Mouse (Mus musculus) stomach, embryonic 14.5 days (tissue): ENCODE data around the gene 4930518I15Rik. TPM values are rescaled to one million over a fixed set of nuclear protein-coding genes. Genes with fewer than 3 reads are reported as not detected.
"Not testable (repeated sequence)": the region's sequence is repeated elsewhere in the genome, so short reads cannot be mapped to it uniquely, and the experiment has no call there.

Experiments used
- ATAC-seq: fragments of 200-750 bp; cut with Nextera tagmentation; 2 replicates; pipeline ENCODE4 v1.8.0; 2017; ENCODE audit warnings: low read depth, moderate TSS enrichment; ENCODE audit not compliant: insufficient number of reproducible peaks, insufficient read depth, low FRiP score
- H3K27ac ChIP-seq: fragments of 300-500 bp; sonication (generic); 2 replicates; pipeline ENCODE4 v1.5.1; 2014; ENCODE audit warnings: mild to moderate bottlenecking, low read length, moderate library complexity, mixed read lengths
- H3K27me3 ChIP-seq: fragments of 300-500 bp; sonication (generic); 2 replicates; pipeline ENCODE4 v1.6.1; 2014; ENCODE audit warnings: low read length, control low read depth, mixed read lengths; ENCODE audit not compliant: control insufficient read depth, insufficient read depth
- H3K36me3 ChIP-seq: fragments of 300-500 bp; sonication (generic); 2 replicates; pipeline ENCODE4 v1.6.1; 2014; ENCODE audit warnings: mild to moderate bottlenecking, control low read depth, low read length, moderate library complexity, mixed read lengths; ENCODE audit not compliant: control insufficient read depth, insufficient read depth
- H3K4me1 ChIP-seq: fragments of 300-500 bp; sonication (generic); 2 replicates; pipeline ENCODE4 v1.6.1; 2014; ENCODE audit warnings: low read length, control low read depth, mixed read lengths; ENCODE audit not compliant: control insufficient read depth, insufficient read depth
- H3K4me2 ChIP-seq: fragments of 300-500 bp; sonication (generic); replicated peaks from 2 replicates; pipeline ENCODE4 v1.6.1; 2014; ENCODE audit warnings: low read depth, low read length, control low read depth
- H3K4me3 ChIP-seq: fragments of 300-500 bp; sonication (generic); 2 replicates; pipeline ENCODE4 v1.5.1; 2014; ENCODE audit warnings: low read depth, low read length, control low read depth
- H3K9ac ChIP-seq: fragments of 300-500 bp; sonication (generic); replicated peaks from 2 replicates; pipeline ENCODE4 v1.6.1; 2014; ENCODE audit warnings: low read depth, mild to moderate bottlenecking, control low read depth, low read length, moderate library complexity, mixed read lengths
- H3K9me3 ChIP-seq: fragments of 300-500 bp; sonication (generic); 2 replicates; pipeline ENCODE4 v1.6.1; 2016; ENCODE audit warnings: low read depth, low read length, control low read depth; ENCODE audit not compliant: control insufficient read depth
- WGBS: fragments of 180-500 bp; shearing (Covaris S2); extraction: QIAGEN DNeasy Blood & Tissue Kit; methylation state at CpG from one replicate; pipeline ENCODE4 v1.1.7; 2014; 5-methylcytosine and 5-hydroxymethylcytosine counted together
- polyA plus RNA-seq: library from polyadenylated mRNA; unstranded; fragments of >200 nt; fragmentation: Nextera tagmentation; extraction: Ambion mirVana; gene quantifications from 2 replicates; pipeline ENCODE4 v1.2.1, GENCODE M21; 2014

The 4930518I15Rik gene
- polyA plus RNA-seq, 1 experiment from 2014 or later = 9.1 TPM

GRCm38 (mm10) chr2:156834336-156834735 is 23.4 kb downstream of the 4930518I15Rik start:
- H3K27me3 ChIP-seq = no peaks in the 10 kb centered on the region
- H3K9me3 ChIP-seq = peaks cover 13% of the 10 kb centered on the region; the same call in 1 of the 2 replicates
- no peak for ATAC-seq
- no peak overlapping the region for H3K4me2 ChIP-seq
- peaks cover 8% of the 10 kb centered on the region for H3K4me1 ChIP-seq
- 96% methylated on average over 11 of the region's 11 CpGs for WGBS
- no peak overlapping the region for H3K4me3 ChIP-seq
- H3K36me3 ChIP-seq = peaks cover 43% of the 10 kb centered on the region
- H3K9ac ChIP-seq = no peak overlapping the region
- no peak overlapping the region for H3K27ac ChIP-seq

GRCm38 (mm10) chr2:156825128-156825527 is 32.6 kb downstream of the 4930518I15Rik start:
- not testable (repeated sequence) for H3K9ac ChIP-seq, H3K36me3 ChIP-seq, H3K27me3 ChIP-seq, H3K4me3 ChIP-seq, H3K4me1 ChIP-seq, H3K4me2 ChIP-seq, ATAC-seq, H3K9me3 ChIP-seq, H3K27ac ChIP-seq
- 93% methylated on average over 5 of the region's 6 CpGs for WGBS

- Histone ChIP-seq H3K36me3 (no peaks in the 10 kb centered on the region), H3K4me2 (no peak overlapping the region), H3K27me3 (no peaks in the 10 kb centered on the region), H3K4me3 (no peak overlapping the region), H3K9ac (no peak overlapping the region), H3K27ac (peak overlapping the region; percentile 44; the same call in 1 of the 2 replicates), H3K9me3 (no peaks in the 10 kb centered on the region), H3K4me1 (peaks cover 14% of the 10 kb centered on the region; the same call in 1 of the 2 replicates)
- ATAC-seq = no peak
- WGBS = 53% methylated on average over 1 of the region's 1 CpGs
Observed at GRCm38 (mm10) chr2:156816116-156816515, 41.6 kb downstream of the 4930518I15Rik start.

GRCm38 (mm10) chr2:156815412-156815811 is 42.3 kb downstream of the 4930518I15Rik start:
- Histone ChIP-seq H3K36me3 (no peaks in the 10 kb centered on the region), H3K27me3 (no peaks in the 10 kb centered on the region), H3K4me2 (no peak overlapping the region), H3K4me3 (no peak overlapping the region), H3K9ac (no peak overlapping the region), H3K9me3 (no peaks in the 10 kb centered on the region), H3K27ac (peak overlapping the region; percentile 64), H3K4me1 (peaks cover 14% of the 10 kb centered on the region; the same call in 1 of the 2 replicates)
- ATAC-seq = no peak
- WGBS = 53% methylated on average over 3 of the region's 3 CpGs

GRCm38 (mm10) chr2:156814893-156815292 is 42.9 kb downstream of the 4930518I15Rik start:
- Histone ChIP-seq H3K4me2 (0 out of 2 replicates have a peak overlapping the region, but pooled peaks have one; percentile 1), H3K4me3 (no peak overlapping the region), H3K27ac (peak overlapping the region; percentile 64), H3K9me3 (no peaks in the 10 kb centered on the region), H3K4me1 (peaks cover 14% of the 10 kb centered on the region; the same call in 1 of the 2 replicates), H3K36me3 (no peaks in the 10 kb centered on the region), H3K27me3 (no peaks in the 10 kb centered on the region), H3K9ac (no peak overlapping the region)
- 22% methylated on average over 5 of the region's 5 CpGs for WGBS
- ATAC-seq = no peak; the same call in 1 of the 2 replicates

GRCm38 (mm10) chr2:156814344-156814801 is 43.4 kb downstream of the 4930518I15Rik start:
- ATAC-seq = peak; percentile 46; the same call in 1 of the 2 replicates
- no peaks in the 10 kb centered on the region for H3K36me3 ChIP-seq
- H3K4me3 ChIP-seq = no peak overlapping the region
- 12% methylated on average over 8 of the region's 8 CpGs for WGBS
- peak overlapping the region; percentile 64 for H3K27ac ChIP-seq
- no peaks in the 10 kb centered on the region for H3K27me3 ChIP-seq
- no peak overlapping the region for H3K9ac ChIP-seq
- peaks cover 14% of the 10 kb centered on the region; the same call in 1 of the 2 replicates for H3K4me1 ChIP-seq
- H3K4me2 ChIP-seq = 0 out of 2 replicates have a peak overlapping the region, but pooled peaks have one; percentile 1
- H3K9me3 ChIP-seq = no peaks in the 10 kb centered on the region

- H3K27me3 ChIP-seq = no peaks in the 10 kb centered on the region
- H3K9ac ChIP-seq = no peak overlapping the region
- 73% methylated on average over 5 of the region's 5 CpGs for WGBS
- H3K36me3 ChIP-seq = no peaks in the 10 kb centered on the region
- ATAC-seq = no peak
- peaks cover 14% of the 10 kb centered on the region; the same call in 1 of the 2 replicates for H3K4me1 ChIP-seq
- H3K9me3 ChIP-seq = no peaks in the 10 kb centered on the region
- no peak overlapping the region for H3K4me3 ChIP-seq
- no peak overlapping the region for H3K4me2 ChIP-seq
- H3K27ac ChIP-seq = no peak overlapping the region
Observed at GRCm38 (mm10) chr2:156811556-156811955, 46.2 kb downstream of the 4930518I15Rik start.

- no peak overlapping the region for H3K9ac ChIP-seq
- no peaks in the 10 kb centered on the region for H3K27me3 ChIP-seq
- H3K4me2 ChIP-seq = no peak overlapping the region
- ATAC-seq = no peak
- no peak overlapping the region for H3K4me3 ChIP-seq
- no peaks in the 10 kb centered on the region for H3K36me3 ChIP-seq
- peaks cover 14% of the 10 kb centered on the region; the same call in 1 of the 2 replicates for H3K4me1 ChIP-seq
- no peak overlapping the region for H3K27ac ChIP-seq
- WGBS = 92% methylated on average over 10 of the region's 10 CpGs
- H3K9me3 ChIP-seq = no peaks in the 10 kb centered on the region
Observed at GRCm38 (mm10) chr2:156810716-156811115, 47.0 kb downstream of the 4930518I15Rik start.

GRCm38 (mm10) chr2:156809579-156809978 is 48.2 kb downstream of the 4930518I15Rik start:
- WGBS = 45% methylated on average over 2 of the region's 2 CpGs

More at GRCm38 (mm10) chr2:156809579-156809978, 48.2 kb downstream of the 4930518I15Rik start:
- no peak overlapping the region for H3K27ac ChIP-seq
- no peaks in the 10 kb centered on the region for H3K36me3 ChIP-seq
- H3K9ac ChIP-seq = no peak overlapping the region
- H3K4me2 ChIP-seq = no peak overlapping the region
- H3K4me1 ChIP-seq = peaks cover 4% of the 10 kb centered on the region; the same call in 1 of the 2 replicates
- H3K27me3 ChIP-seq = no peaks in the 10 kb centered on the region
- H3K4me3 ChIP-seq = no peak overlapping the region
- no peaks in the 10 kb centered on the region for H3K9me3 ChIP-seq
- no peak for ATAC-seq
